Mouse (Mus musculus): ENCODE data around the gene Pask. TPM values are rescaled to one million over a fixed set of nuclear protein-coding genes. Genes with fewer than 3 reads are reported as not detected.

Gene Pask
- polyA plus RNA-seq, 1 experiment from 2014 or later = 9.9 TPM

DNA sequence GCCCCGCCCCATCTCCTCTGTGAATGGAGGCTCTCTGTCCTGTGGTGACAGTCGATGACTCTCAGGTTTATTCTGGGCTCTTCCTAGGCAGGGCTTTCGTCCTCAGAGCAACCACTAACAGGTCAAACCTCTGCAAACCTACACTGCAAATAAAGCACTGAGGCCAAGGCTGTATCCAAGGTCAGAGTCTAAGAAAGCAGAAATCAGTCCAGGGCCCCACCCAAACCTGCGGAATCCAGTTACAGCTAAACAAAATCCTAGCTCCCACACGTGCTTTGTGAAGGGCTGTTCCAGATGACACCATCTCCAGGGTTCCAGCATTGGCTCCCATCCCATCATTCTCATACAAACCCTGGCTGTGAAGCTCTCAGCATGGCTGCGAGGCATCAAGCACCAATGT, 67.7 kb downstream of the Pask start:
- H3K9ac ChIP-seq (replicated peaks) = no peak overlapping the region
- WGBS = 78% methylated on average over 6 of the region's 6 CpGs
- H3K4me3 ChIP-seq (replicated peaks) = no peak overlapping the region
- no peak overlapping the region for H3K27ac ChIP-seq
- no peaks in the 10 kb centered on the region for H3K36me3 ChIP-seq
- no peaks in the 10 kb centered on the region for H3K9me3 ChIP-seq
- H3K27me3 ChIP-seq = no peaks in the 10 kb centered on the region
- no peak overlapping the region for H3K4me2 ChIP-seq (replicated peaks)
- H3K4me1 ChIP-seq (replicated peaks) = peaks cover 4% of the 10 kb centered on the region; the same call in 1 of the 2 replicates
- no peak for ATAC-seq

DNA sequence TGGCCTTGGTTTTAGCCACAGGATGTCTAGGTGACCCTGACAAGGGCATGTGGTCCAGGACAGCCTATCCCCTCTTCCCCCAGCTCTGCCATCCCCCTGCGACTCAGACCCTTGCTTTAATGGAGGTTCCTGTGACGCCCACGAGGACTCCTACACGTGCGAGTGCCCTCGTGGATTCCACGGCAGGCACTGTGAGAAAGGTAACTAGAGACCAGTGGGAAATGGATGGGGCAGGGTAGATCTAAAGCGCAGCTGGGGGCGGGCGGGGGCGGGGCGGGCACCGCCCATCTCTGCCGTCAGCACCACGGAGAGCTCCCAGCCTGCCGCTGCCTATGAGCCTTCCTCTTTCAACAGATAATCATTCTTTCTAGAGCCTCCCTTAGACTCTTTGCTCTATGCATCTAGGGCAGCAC, 70.9 kb downstream of the Pask start:
- H3K4me1 ChIP-seq (replicated peaks) = peaks cover 4% of the 10 kb centered on the region; the same call in 1 of the 2 replicates
- peak overlapping the region; percentile 23 for H3K4me3 ChIP-seq (replicated peaks)
- H3K27me3 ChIP-seq = no peaks in the 10 kb centered on the region
- H3K4me2 ChIP-seq (replicated peaks) = peak overlapping the region; percentile 47
- H3K36me3 ChIP-seq = no peaks in the 10 kb centered on the region
- no peaks in the 10 kb centered on the region for H3K9me3 ChIP-seq
- ATAC-seq = peak; percentile 67; the same call in 1 of the 2 replicates
- H3K9ac ChIP-seq (replicated peaks) = no peak overlapping the region; the same call in 1 of the 2 replicates
- WGBS = 3% methylated on average over 16 of the region's 16 CpGs
- no peak overlapping the region for H3K27ac ChIP-seq

DNA sequence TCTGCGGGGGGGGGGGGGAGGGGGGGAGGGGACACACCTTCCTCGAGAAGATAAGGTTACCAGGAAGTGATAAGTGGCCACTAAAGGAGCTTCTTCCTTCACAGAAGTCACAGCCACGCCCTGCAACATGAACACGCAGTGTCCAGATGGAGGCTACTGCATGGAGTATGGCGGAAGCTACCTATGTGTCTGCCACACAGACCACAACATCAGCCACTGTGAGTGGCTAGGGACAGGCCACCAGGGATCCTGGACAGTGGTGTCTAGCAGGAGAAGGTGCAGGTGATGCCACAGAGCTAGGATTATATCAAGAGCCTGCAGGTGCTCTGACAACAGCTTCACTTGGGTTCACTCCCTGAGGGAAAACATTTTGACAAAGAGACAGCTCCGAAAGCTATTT, 71.5 kb downstream of the Pask start:
- no peak for ATAC-seq
- WGBS = 79% methylated on average over 6 of the region's 6 CpGs
- H3K9ac ChIP-seq (replicated peaks) = no peak overlapping the region

DNA sequence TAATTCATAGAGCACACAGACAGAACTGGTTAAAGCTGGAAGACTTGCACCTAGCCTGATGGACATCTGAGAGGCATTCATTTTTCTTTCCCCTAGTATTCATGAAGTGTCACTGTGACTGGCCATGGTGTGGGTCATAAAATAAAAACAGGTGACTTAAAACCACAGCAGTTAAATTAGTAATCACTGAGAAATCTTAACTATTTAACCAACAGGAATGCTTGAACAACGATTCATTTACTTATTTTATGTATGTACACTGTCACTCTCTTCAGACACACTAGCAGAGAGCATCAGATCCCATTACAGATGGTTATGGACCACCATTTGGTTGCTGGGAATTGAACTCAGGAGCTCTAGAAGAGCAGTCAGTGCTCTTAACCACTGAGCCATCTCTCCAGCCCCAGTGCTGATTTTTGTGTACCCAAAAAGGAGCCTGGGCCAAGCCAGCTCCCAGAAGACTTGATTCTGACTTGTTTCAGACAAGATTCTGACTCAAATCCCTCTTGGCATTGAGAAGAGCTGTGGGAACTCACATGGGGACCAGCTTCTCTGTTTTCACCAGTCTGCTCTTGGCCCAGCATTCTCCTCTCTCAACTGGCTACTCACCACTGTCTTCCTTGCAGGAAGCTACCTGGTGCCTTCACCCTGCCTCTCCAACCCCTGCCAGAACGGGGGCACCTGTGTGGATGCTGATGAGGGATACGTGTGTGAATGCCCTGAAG, 72.6 kb downstream of the Pask start:
- no peak overlapping the region for H3K4me3 ChIP-seq (replicated peaks)
- H3K36me3 ChIP-seq = no peaks in the 10 kb centered on the region
- no peaks in the 10 kb centered on the region for H3K9me3 ChIP-seq
- ATAC-seq = no peak
- H3K27ac ChIP-seq = no peak overlapping the region
- H3K27me3 ChIP-seq = no peaks in the 10 kb centered on the region
- H3K9ac ChIP-seq (replicated peaks) = no peak overlapping the region
- H3K4me2 ChIP-seq (replicated peaks) = no peak overlapping the region
- peaks cover 4% of the 10 kb centered on the region; the same call in 1 of the 2 replicates for H3K4me1 ChIP-seq (replicated peaks)
- WGBS = 67% methylated on average over 3 of the region's 3 CpGs

More for the DNA sequence above, 71.5 kb downstream of the Pask start:
- Histone ChIP-seq H3K4me1 (replicated peaks) (peaks cover 4% of the 10 kb centered on the region; the same call in 1 of the 2 replicates), H3K27me3 (no peaks in the 10 kb centered on the region), H3K4me2 (replicated peaks) (no peak overlapping the region), H3K4me3 (replicated peaks) (no peak overlapping the region), H3K9me3 (no peaks in the 10 kb centered on the region), H3K27ac (no peak overlapping the region), H3K36me3 (no peaks in the 10 kb centered on the region)

DNA sequence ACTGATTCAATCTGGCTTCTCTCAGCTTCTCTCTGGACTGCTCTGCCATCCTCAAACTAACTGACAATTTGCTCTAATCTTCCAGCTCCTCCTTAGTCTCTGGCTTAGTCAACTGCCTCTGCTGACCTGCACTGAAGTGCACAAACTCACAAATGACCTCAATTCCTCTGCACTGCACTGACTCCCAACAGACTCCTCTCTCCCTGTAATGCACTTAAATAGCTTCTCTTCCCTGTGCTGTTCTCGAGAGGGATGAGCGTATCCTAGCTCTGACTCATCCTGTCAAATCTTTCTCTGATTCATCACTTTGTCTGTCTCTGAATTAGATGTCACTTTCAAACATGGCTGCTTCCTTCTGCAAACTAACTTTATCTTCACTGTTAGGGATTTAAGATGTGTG, 75.0 kb downstream of the Pask start:
- WGBS = 82% methylated on average over 2 of the region's 2 CpGs
- H3K9me3 ChIP-seq = no peaks in the 10 kb centered on the region
- no peak for ATAC-seq
- no peak overlapping the region for H3K4me2 ChIP-seq (replicated peaks)
- H3K9ac ChIP-seq (replicated peaks) = no peak overlapping the region
- H3K27ac ChIP-seq = no peak overlapping the region
- H3K27me3 ChIP-seq = no peaks in the 10 kb centered on the region
- peaks cover 4% of the 10 kb centered on the region; the same call in 1 of the 2 replicates for H3K4me1 ChIP-seq (replicated peaks)
- H3K36me3 ChIP-seq = no peaks in the 10 kb centered on the region
- no peak overlapping the region for H3K4me3 ChIP-seq (replicated peaks)

DNA sequence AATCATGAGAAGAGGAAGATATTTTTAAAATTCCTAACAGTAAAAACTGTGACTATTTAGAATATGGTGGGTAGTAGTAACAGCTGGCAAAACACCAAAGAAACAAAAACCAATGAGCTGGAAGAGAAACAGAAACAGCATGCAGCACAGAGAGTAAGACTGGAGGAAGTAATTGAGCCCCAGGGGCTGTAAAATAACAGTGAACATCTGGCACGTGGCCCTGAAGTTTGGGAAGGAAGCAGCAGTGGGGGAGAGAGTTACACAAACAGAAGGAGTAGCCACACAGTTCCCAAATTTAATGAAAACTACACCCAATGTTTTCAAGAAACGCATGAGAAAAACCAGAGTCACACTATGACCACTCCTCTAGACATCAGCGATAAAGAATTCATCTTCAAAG, 76.1 kb downstream of the Pask start:
- no peak overlapping the region for H3K9ac ChIP-seq (replicated peaks)
- no peak overlapping the region for H3K27ac ChIP-seq
- ATAC-seq = no peak
- no peaks in the 10 kb centered on the region for H3K9me3 ChIP-seq
- WGBS = 55% methylated on average over 3 of the region's 3 CpGs
- no peaks in the 10 kb centered on the region for H3K36me3 ChIP-seq
- no peak overlapping the region for H3K4me2 ChIP-seq (replicated peaks)
- peaks cover under 1% of the 10 kb centered on the region; the same call in 1 of the 2 replicates for H3K4me1 ChIP-seq (replicated peaks)
- no peak overlapping the region for H3K4me3 ChIP-seq (replicated peaks)
- H3K27me3 ChIP-seq = no peaks in the 10 kb centered on the region

Small RNA genes lying within 50 kb of the gene (microRNA-seq; reads per million reads assigned to microRNA genes)
- gene Mir6345 = not detected
- gene Mir6901 = not detected
- 0.62 reads per million for gene Mir6902

Other genes starting within 250 kb of the Pask start
- gene Kif1a, start 241.5 kb downstream of the Pask start, polyA plus RNA-seq (2015; fragmentation: Nextera tagmentation; extraction: Ambion mirVana) = 272 and 327 TPM in 2 replicates
- gene Agxt, start 208.2 kb downstream of the Pask start, polyA plus RNA-seq (2015; fragmentation: Nextera tagmentation; extraction: Ambion mirVana) = not detected in 2 replicates
- gene 2310007B03Rik, start 182.5 kb downstream of the Pask start, polyA plus RNA-seq (2015; fragmentation: Nextera tagmentation; extraction: Ambion mirVana) = not detected in 2 replicates
- 0.12 and 0.24 TPM in 2 replicates for gene Crocc2, start 174.8 kb downstream of the Pask start, polyA plus RNA-seq (2015; fragmentation: Nextera tagmentation; extraction: Ambion mirVana)
- gene Sned1, start 107.6 kb downstream of the Pask start, polyA plus RNA-seq (2015; fragmentation: Nextera tagmentation; extraction: Ambion mirVana) = 5.8 and 6.7 TPM in 2 replicates
- 37.3 and 37.9 TPM in 2 replicates for gene Mterf4, start 37.6 kb downstream of the Pask start, polyA plus RNA-seq (2015; fragmentation: Nextera tagmentation; extraction: Ambion mirVana)
- gene Ppp1r7, start 628 bp downstream of the Pask start, polyA plus RNA-seq (2015; fragmentation: Nextera tagmentation; extraction: Ambion mirVana) = 55.6 and 61.1 TPM in 2 replicates
- 0.34 and 0.46 TPM in 2 replicates for gene Ano7, start 30.4 kb upstream of the Pask start, polyA plus RNA-seq (2015; fragmentation: Nextera tagmentation; extraction: Ambion mirVana)
- 74.3 and 91.0 TPM in 2 replicates for gene Hdlbp, start 135.3 kb upstream of the Pask start, polyA plus RNA-seq (2015; fragmentation: Nextera tagmentation; extraction: Ambion mirVana)
- 3.6 and 4.6 TPM in 2 replicates for gene Farp2, start 168.6 kb upstream of the Pask start, polyA plus RNA-seq (2015; fragmentation: Nextera tagmentation; extraction: Ambion mirVana)